Mouse (Mus musculus) stomach, embryonic 15.5 days (tissue): ENCODE data around the gene Exoc6b. TPM values are rescaled to one million over a fixed set of nuclear protein-coding genes. Genes with fewer than 3 reads are reported as not detected.
A peak's percentile ranks its signal among the peaks of the same experiment; 100 is the strongest.

Experiments
- ATAC-seq: fragments of 200-750 bp; cut with Nextera tagmentation; 2 replicates; pipeline ENCODE4 v1.8.0; 2017; ENCODE audit warnings: low read depth, moderate number of reproducible peaks, moderate TSS enrichment; ENCODE audit not compliant: insufficient read depth, low FRiP score
- H3K27ac ChIP-seq: fragments of 300-500 bp; sonication (generic); 2 replicates; pipeline ENCODE4 v1.5.1; 2015; ENCODE audit warnings: mild to moderate bottlenecking, inconsistent platforms
- H3K27me3 ChIP-seq: fragments of 300-500 bp; sonication (generic); replicated peaks from 2 replicates; pipeline ENCODE4 v1.6.1; 2015; ENCODE audit warnings: inconsistent platforms
- H3K36me3 ChIP-seq: fragments of 300-500 bp; sonication (generic); 2 replicates; pipeline ENCODE4 v1.6.1; 2015; ENCODE audit warnings: inconsistent platforms
- H3K4me1 ChIP-seq: fragments of 300-500 bp; sonication (generic); 2 replicates; pipeline ENCODE4 v1.6.1; 2015; ENCODE audit warnings: inconsistent platforms
- H3K4me2 ChIP-seq: fragments of 300-500 bp; sonication (generic); 2 replicates; pipeline ENCODE4 v1.6.1; 2015; ENCODE audit warnings: mild to moderate bottlenecking, inconsistent platforms
- H3K4me3 ChIP-seq: fragments of 300-500 bp; sonication (generic); replicated peaks from 2 replicates; pipeline ENCODE4 v1.5.1; 2015; ENCODE audit warnings: inconsistent platforms
- H3K9ac ChIP-seq: fragments of 300-500 bp; sonication (generic); 2 replicates; pipeline ENCODE4 v1.6.1; 2015; ENCODE audit warnings: inconsistent platforms
- H3K9me3 ChIP-seq: fragments of 300-500 bp; sonication (generic); 2 replicates; pipeline ENCODE4 v1.6.1; 2016; ENCODE audit warnings: inconsistent platforms
- WGBS: fragments of 180-500 bp; shearing (Covaris S2); methylation state at CpG from one replicate; pipeline ENCODE4 v1.1.7; 2015; 5-methylcytosine and 5-hydroxymethylcytosine counted together
- polyA plus RNA-seq: library from polyadenylated mRNA; unstranded; fragments of >200 nt; fragmentation: Nextera tagmentation; extraction: Ambion mirVana; gene quantifications from 2 replicates; pipeline ENCODE4 v1.2.1, GENCODE M21; 2015

Gene Exoc6b
- polyA plus RNA-seq, 1 experiment from 2014 or later = 27.8 TPM

- 29% methylated on average over 4 of the region's 4 CpGs for WGBS
- Histone ChIP-seq H3K27ac (peak overlapping the region; percentile 21), H3K27me3 (no peaks in the 10 kb centered on the region), H3K9me3 (no peaks in the 10 kb centered on the region), H3K36me3 (no peaks in the 10 kb centered on the region), H3K4me2 (peak overlapping the region; percentile 13; the same call in 1 of the 2 replicates), H3K4me3 (no peak overlapping the region), H3K9ac (no peak overlapping the region), H3K4me1 (peaks cover 13% of the 10 kb centered on the region)
- ATAC-seq = no peak
Measured at GRCm38 (mm10) chr6:84641062-84641431, 428.3 kb downstream of the Exoc6b start.

GRCm38 (mm10) chr6:84640324-84641061 lies 428.8 kb downstream of the Exoc6b start:
- 17% methylated on average over 9 of the region's 9 CpGs for WGBS
- H3K9ac ChIP-seq = no peak overlapping the region

GRCm38 (mm10) chr6:84638206-84638605 lies 431.1 kb downstream of the Exoc6b start:
- Histone ChIP-seq H3K9ac (no peak overlapping the region), H3K36me3 (no peaks in the 10 kb centered on the region), H3K4me2 (no peak overlapping the region), H3K9me3 (no peaks in the 10 kb centered on the region), H3K27ac (no peak overlapping the region), H3K4me1 (peaks cover 13% of the 10 kb centered on the region), H3K27me3 (no peaks in the 10 kb centered on the region), H3K4me3 (no peak overlapping the region)
- no peak for ATAC-seq

More at GRCm38 (mm10) chr6:84640324-84641061, 428.8 kb downstream of the Exoc6b start:
- H3K4me3 ChIP-seq = no peak overlapping the region
- no peaks in the 10 kb centered on the region for H3K27me3 ChIP-seq
- peak; percentile 94 for ATAC-seq
- H3K36me3 ChIP-seq = no peaks in the 10 kb centered on the region
- peaks cover 13% of the 10 kb centered on the region for H3K4me1 ChIP-seq
- no peaks in the 10 kb centered on the region for H3K9me3 ChIP-seq
- peak overlapping the region; percentile 13; the same call in 1 of the 2 replicates for H3K4me2 ChIP-seq
- peak overlapping the region; percentile 21 for H3K27ac ChIP-seq

- no peak overlapping the region for H3K4me2 ChIP-seq
- 0 out of 2 replicates have a peak, but pooled peaks cover 5% of the 10 kb centered on the region for H3K4me1 ChIP-seq
- no peaks in the 10 kb centered on the region for H3K36me3 ChIP-seq
- no peak overlapping the region for H3K27ac ChIP-seq
- H3K9me3 ChIP-seq = no peaks in the 10 kb centered on the region
- H3K9ac ChIP-seq = no peak overlapping the region
- 67% methylated on average over 2 of the region's 2 CpGs for WGBS
- H3K27me3 ChIP-seq = no peaks in the 10 kb centered on the region
- ATAC-seq = no peak
- no peak overlapping the region for H3K4me3 ChIP-seq
Measured at GRCm38 (mm10) chr6:84631588-84631987, 437.7 kb downstream of the Exoc6b start.

- H3K36me3 ChIP-seq = no peaks in the 10 kb centered on the region
- no peak overlapping the region for H3K4me2 ChIP-seq
- no peaks in the 10 kb centered on the region for H3K27me3 ChIP-seq
- H3K27ac ChIP-seq = no peak overlapping the region
- WGBS = 11% methylated on average over 1 of the region's 1 CpGs
- ATAC-seq = no peak
- no peaks in the 10 kb centered on the region for H3K9me3 ChIP-seq
- H3K9ac ChIP-seq = no peak overlapping the region
- H3K4me1 ChIP-seq = 0 out of 2 replicates have a peak, but pooled peaks cover 5% of the 10 kb centered on the region
- H3K4me3 ChIP-seq = no peak overlapping the region
Measured at GRCm38 (mm10) chr6:84630276-84630675, 439.0 kb downstream of the Exoc6b start.

GRCm38 (mm10) chr6:84628831-84629230 lies 440.5 kb downstream of the Exoc6b start:
- H3K4me2 ChIP-seq = no peak overlapping the region
- H3K9ac ChIP-seq = no peak overlapping the region
- ATAC-seq = no peak
- 82% methylated on average over 5 of the region's 5 CpGs for WGBS
- no peak overlapping the region for H3K27ac ChIP-seq
- no peaks in the 10 kb centered on the region for H3K36me3 ChIP-seq
- H3K4me3 ChIP-seq = no peak overlapping the region
- no peaks in the 10 kb centered on the region for H3K27me3 ChIP-seq
- no peaks in the 10 kb centered on the region for H3K9me3 ChIP-seq
- H3K4me1 ChIP-seq = 0 out of 2 replicates have a peak, but pooled peaks cover 5% of the 10 kb centered on the region

- Histone ChIP-seq H3K9ac (no peak overlapping the region), H3K4me3 (no peak overlapping the region), H3K27me3 (no peaks in the 10 kb centered on the region), H3K4me2 (no peak overlapping the region), H3K27ac (no peak overlapping the region), H3K36me3 (no peaks in the 10 kb centered on the region), H3K9me3 (no peaks in the 10 kb centered on the region), H3K4me1 (0 out of 2 replicates have a peak, but pooled peaks cover 5% of the 10 kb centered on the region)
- no peak for ATAC-seq
- WGBS = 75% methylated on average over 2 of the region's 2 CpGs
Measured at GRCm38 (mm10) chr6:84626398-84626797, 442.9 kb downstream of the Exoc6b start.

- Histone ChIP-seq H3K9me3 (no peaks in the 10 kb centered on the region), H3K4me1 (no peaks in the 10 kb centered on the region), H3K27me3 (no peaks in the 10 kb centered on the region), H3K36me3 (0 out of 2 replicates have a peak, but pooled peaks cover 3% of the 10 kb centered on the region), H3K4me3 (no peak overlapping the region), H3K9ac (no peak overlapping the region), H3K27ac (no peak overlapping the region), H3K4me2 (no peak overlapping the region)
- ATAC-seq = no peak
- 86% methylated on average over 6 of the region's 6 CpGs for WGBS
Measured at GRCm38 (mm10) chr6:84619166-84619565, 450.1 kb downstream of the Exoc6b start.

GRCm38 (mm10) chr6:84617051-84617450 lies 452.3 kb downstream of the Exoc6b start:
- no peak for ATAC-seq
- H3K27me3 ChIP-seq = no peaks in the 10 kb centered on the region
- 100% methylated on average over 1 of the region's 1 CpGs for WGBS
- H3K4me1 ChIP-seq = no peaks in the 10 kb centered on the region
- no peaks in the 10 kb centered on the region for H3K9me3 ChIP-seq
- no peak overlapping the region for H3K9ac ChIP-seq
- no peak overlapping the region for H3K4me3 ChIP-seq
- H3K27ac ChIP-seq = no peak overlapping the region
- H3K36me3 ChIP-seq = 0 out of 2 replicates have a peak, but pooled peaks cover 3% of the 10 kb centered on the region
- no peak overlapping the region for H3K4me2 ChIP-seq

- 100% methylated on average over 1 of the region's 1 CpGs for WGBS
- Histone ChIP-seq H3K27ac (no peak overlapping the region), H3K27me3 (no peaks in the 10 kb centered on the region), H3K4me2 (no peak overlapping the region), H3K9me3 (no peaks in the 10 kb centered on the region), H3K36me3 (0 out of 2 replicates have a peak, but pooled peaks cover 3% of the 10 kb centered on the region), H3K4me3 (no peak overlapping the region), H3K9ac (no peak overlapping the region), H3K4me1 (no peaks in the 10 kb centered on the region)
- no peak for ATAC-seq
Measured at GRCm38 (mm10) chr6:84616586-84616985, 452.7 kb downstream of the Exoc6b start.

GRCm38 (mm10) chr6:84613561-84613960 lies 455.8 kb downstream of the Exoc6b start:
- Histone ChIP-seq H3K36me3 (no peaks in the 10 kb centered on the region), H3K27me3 (no peaks in the 10 kb centered on the region), H3K9ac (no peak overlapping the region), H3K9me3 (no peaks in the 10 kb centered on the region), H3K4me1 (no peaks in the 10 kb centered on the region), H3K27ac (no peak overlapping the region), H3K4me2 (no peak overlapping the region), H3K4me3 (no peak overlapping the region)
- no peak for ATAC-seq
- WGBS = 73% methylated on average over 3 of the region's 3 CpGs

GRCm38 (mm10) chr6:84601136-84601889 lies 468.0 kb downstream of the Exoc6b start:
- Histone ChIP-seq H3K27ac (no peak overlapping the region), H3K9me3 (no peaks in the 10 kb centered on the region), H3K27me3 (no peaks in the 10 kb centered on the region), H3K4me3 (no peak overlapping the region), H3K4me2 (no peak overlapping the region), H3K36me3 (no peaks in the 10 kb centered on the region), H3K4me1 (no peaks in the 10 kb centered on the region), H3K9ac (no peak overlapping the region)
- 10% methylated on average over 1 of the region's 1 CpGs for WGBS
- ATAC-seq = no peak
